Mouse (Mus musculus) hindbrain, embryonic 11.5 days (tissue): Measurements from ENCODE around the gene Actr8. TPM values are rescaled to one million over a fixed set of nuclear protein-coding genes. Genes with fewer than 3 reads are reported as not detected.
A peak's percentile ranks its signal among the peaks of the same experiment; 100 is the strongest.

Experiments used
- ATAC-seq: fragments of 200-750 bp; cut with Nextera tagmentation; 2 replicates; pipeline ENCODE4 v1.8.0; 2017; ENCODE audit warnings: mild to moderate bottlenecking, moderate TSS enrichment, moderate library complexity; ENCODE audit not compliant: low FRiP score
- DNase-seq: peaks from one replicate; pipeline ENCODE4 v3.0.0-alpha.2; 2015; ENCODE audit warnings: low spot score
- H3K27ac ChIP-seq: fragments of 300-500 bp; sonication (generic); 2 replicates; pipeline ENCODE4 v1.5.1; 2014; ENCODE audit warnings: mild to moderate bottlenecking, low read depth, low read length
- H3K27me3 ChIP-seq: fragments of 300-500 bp; sonication (generic); 2 replicates; pipeline ENCODE4 v1.6.1; 2014; ENCODE audit warnings: mild to moderate bottlenecking, low read length, moderate library complexity, mixed read lengths; ENCODE audit not compliant: control insufficient read depth, insufficient read depth
- H3K36me3 ChIP-seq: fragments of 300-500 bp; sonication (generic); 2 replicates; pipeline ENCODE4 v1.6.1; 2014; ENCODE audit warnings: mild to moderate bottlenecking, low read length, moderate library complexity, mixed read lengths; ENCODE audit not compliant: control insufficient read depth, insufficient read depth
- H3K4me1 ChIP-seq: fragments of 300-500 bp; sonication (generic); replicated peaks from 2 replicates; pipeline ENCODE4 v1.6.1; 2014; ENCODE audit warnings: low read length, mixed read lengths; ENCODE audit not compliant: control insufficient read depth, insufficient read depth
- H3K4me2 ChIP-seq: fragments of 300-500 bp; sonication (generic); replicated peaks from 2 replicates; pipeline ENCODE4 v1.6.1; 2014; ENCODE audit warnings: mild to moderate bottlenecking, low read depth, low read length
- H3K4me3 ChIP-seq: fragments of 300-500 bp; sonication (generic); 2 replicates; pipeline ENCODE4 v1.5.1; 2014; ENCODE audit warnings: low read depth, low read length
- H3K9ac ChIP-seq: fragments of 300-500 bp; sonication (generic); 2 replicates; pipeline ENCODE4 v1.6.1; 2014; ENCODE audit warnings: low read depth, low read length
- H3K9me3 ChIP-seq: fragments of 300-500 bp; sonication (generic); 2 replicates; pipeline ENCODE4 v1.6.1; 2016; ENCODE audit warnings: low read length; ENCODE audit not compliant: control insufficient read depth
- WGBS: fragments of 180-500 bp; shearing (Covaris S2); extraction: QIAGEN DNeasy Blood & Tissue Kit; methylation state at CpG from one replicate; pipeline ENCODE4 v1.1.7; 2014; 5-methylcytosine and 5-hydroxymethylcytosine counted together
- polyA plus RNA-seq: library from polyadenylated mRNA; unstranded; fragments of >200 nt; fragmentation: Nextera tagmentation; extraction: Ambion mirVana; gene quantifications from 2 replicates; pipeline ENCODE4 v1.2.1, GENCODE M21; 2014

The Actr8 gene
- polyA plus RNA-seq, 1 experiment from 2014 or later, result 81.8 TPM

GRCm38 (mm10) chr14:29950805-29951204, 27.3 kb upstream of the Actr8 start:
- Histone ChIP-seq H3K9me3 (no peaks in the 10 kb centered on the region), H3K27me3 (no peaks in the 10 kb centered on the region), H3K4me1 (no peaks in the 10 kb centered on the region), H3K4me2 (no peak overlapping the region), H3K9ac (no peak overlapping the region), H3K27ac (no peak overlapping the region), H3K36me3 (no peaks in the 10 kb centered on the region), H3K4me3 (no peak overlapping the region)
- DNase-seq (no peak), ATAC-seq (no peak)
- WGBS, result 84% methylated on average over 4 of the region's 4 CpGs

GRCm38 (mm10) chr14:29957393-29957792, 20.7 kb upstream of the Actr8 start:
- ATAC-seq (no peak), DNase-seq (no peak)
- H3K4me3 ChIP-seq, result no peak overlapping the region
- H3K27ac ChIP-seq, result no peak overlapping the region
- H3K9me3 ChIP-seq, result no peaks in the 10 kb centered on the region
- H3K36me3 ChIP-seq, result no peaks in the 10 kb centered on the region
- no peaks in the 10 kb centered on the region for H3K27me3 ChIP-seq
- no peak overlapping the region for H3K4me2 ChIP-seq
- H3K9ac ChIP-seq, result no peak overlapping the region
- no peaks in the 10 kb centered on the region for H3K4me1 ChIP-seq

GRCm38 (mm10) chr14:29967611-29968010, 10.5 kb upstream of the Actr8 start:
- ATAC-seq, result no peak
- peak overlapping the region; percentile 93 for H3K4me3 ChIP-seq
- H3K36me3 ChIP-seq, result 0 out of 2 replicates have a peak, but pooled peaks cover 1% of the 10 kb centered on the region
- H3K27ac ChIP-seq, result 0 out of 2 replicates have a peak overlapping the region, but pooled peaks have one; percentile 20
- no peaks in the 10 kb centered on the region for H3K27me3 ChIP-seq
- H3K4me1 ChIP-seq, result peaks cover 6% of the 10 kb centered on the region; the same call in 1 of the 2 replicates
- DNase-seq, result no peak
- 66% methylated on average over 7 of the region's 7 CpGs for WGBS
- H3K4me2 ChIP-seq, result peak overlapping the region; percentile 50
- H3K9me3 ChIP-seq, result no peaks in the 10 kb centered on the region
- H3K9ac ChIP-seq, result peak overlapping the region; percentile 50

GRCm38 (mm10) chr14:29968075-29968821, 9.9 kb upstream of the Actr8 start, which contains the start of gene Selenok:
TSS of gene Selenok (plus strand) at chr14:29968308.
- under 1% methylated on average over 44 of the region's 49 CpGs for WGBS
- no peaks in the 10 kb centered on the region for H3K27me3 ChIP-seq
- DNase-seq (peak; percentile 97), ATAC-seq (peak; percentile 100)
- 0 out of 2 replicates have a peak, but pooled peaks cover 4% of the 10 kb centered on the region for H3K36me3 ChIP-seq
- peak within 1 kb of the TSS; percentile 74 for H3K4me2 ChIP-seq
- no peaks in the 10 kb centered on the region for H3K9me3 ChIP-seq
- H3K4me3 ChIP-seq, result peak within 1 kb of the TSS; percentile 93
- H3K4me1 ChIP-seq, result peaks cover 6% of the 10 kb centered on the region; the same call in 1 of the 2 replicates
- H3K27ac ChIP-seq, result peak within 1 kb of the TSS; percentile 77
- H3K9ac ChIP-seq, result peak within 1 kb of the TSS; percentile 83

GRCm38 (mm10) chr14:29971446-29971845, 6.7 kb upstream of the Actr8 start:
- no peaks in the 10 kb centered on the region for H3K9me3 ChIP-seq
- H3K4me3 ChIP-seq, result no peak overlapping the region
- no peak overlapping the region for H3K27ac ChIP-seq
- H3K4me1 ChIP-seq, result peaks cover 6% of the 10 kb centered on the region; the same call in 1 of the 2 replicates
- H3K36me3 ChIP-seq, result 0 out of 2 replicates have a peak, but pooled peaks cover 4% of the 10 kb centered on the region
- no peak overlapping the region for H3K4me2 ChIP-seq
- no peak overlapping the region for H3K9ac ChIP-seq
- no peaks in the 10 kb centered on the region for H3K27me3 ChIP-seq
- WGBS, result 94% methylated on average over 7 of the region's 7 CpGs
- DNase-seq (no peak), ATAC-seq (no peak)

- Histone ChIP-seq H3K4me1 (peaks cover 6% of the 10 kb centered on the region; the same call in 1 of the 2 replicates), H3K4me2 (no peak overlapping the region), H3K27me3 (no peaks in the 10 kb centered on the region), H3K4me3 (no peak overlapping the region), H3K27ac (no peak overlapping the region), H3K9ac (no peak overlapping the region), H3K9me3 (no peaks in the 10 kb centered on the region), H3K36me3 (0 out of 2 replicates have a peak, but pooled peaks cover 4% of the 10 kb centered on the region)
- WGBS, result 87% methylated on average over 5 of the region's 5 CpGs
- DNase-seq, result no peak
- no peak for ATAC-seq
These were observed 6.1 kb upstream of the Actr8 start for GRCm38 (mm10) chr14:29971993-29972392.

GRCm38 (mm10) chr14:29976927-29977326, 1.2 kb upstream of the Actr8 start:
- H3K36me3 ChIP-seq, result peaks cover 11% of the 10 kb centered on the region; the same call in 1 of the 2 replicates
- no peak for ATAC-seq
- no peak overlapping the region for H3K27ac ChIP-seq
- no peak overlapping the region for H3K9ac ChIP-seq
- H3K9me3 ChIP-seq, result no peaks in the 10 kb centered on the region
- H3K4me2 ChIP-seq, result no peak overlapping the region
- WGBS, result 94% methylated on average over 6 of the region's 6 CpGs
- DNase-seq, result no peak
- H3K27me3 ChIP-seq, result no peaks in the 10 kb centered on the region
- no peaks in the 10 kb centered on the region for H3K4me1 ChIP-seq
- H3K4me3 ChIP-seq, result no peak overlapping the region

GRCm38 (mm10) chr14:29980447-29981205, 2.5 kb downstream of the Actr8 start:
- no peaks in the 10 kb centered on the region for H3K4me1 ChIP-seq
- H3K9ac ChIP-seq, result no peak overlapping the region
- DNase-seq (no peak), ATAC-seq (no peak)
- no peak overlapping the region for H3K4me3 ChIP-seq
- no peak overlapping the region for H3K27ac ChIP-seq
- H3K36me3 ChIP-seq, result peaks cover 21% of the 10 kb centered on the region; the same call in 1 of the 2 replicates
- no peaks in the 10 kb centered on the region for H3K9me3 ChIP-seq
- no peak overlapping the region for H3K4me2 ChIP-seq
- H3K27me3 ChIP-seq, result no peaks in the 10 kb centered on the region
- 94% methylated on average over 10 of the region's 10 CpGs for WGBS
